8 mouse cellular contexts compared by ENCODE assay signal in genomic region chr15:78532566-78533345, GRCm38 (mm10). TPM values are rescaled to one million over a fixed set of nuclear protein-coding genes. Genes with fewer than 3 reads are reported as not detected.
DNase-seq lines count a peak whose midpoint lies in the region; ATAC-seq lines count a peak whose summit lies in the region.

No protein-coding gene starts in this region.

- H3K4me3 ChIP-seq in heart, embryonic 14.5 days (ENCODE audit: control insufficient read depth in 1 of 2, insufficient read depth in 1 of 2, low read depth in 1 of 2, low read length in 2 of 2) = no peak overlapping the region
- H3K4me3 ChIP-seq in liver, embryonic 11.5 days (ENCODE audit: low read depth, low read length) = no peak overlapping the region
- H3K4me3 ChIP-seq in midbrain, embryonic 13.5 days (replicated peaks) = no peak overlapping the region
- no peak overlapping the region for H3K4me3 ChIP-seq in heart, embryonic 10.5 days
- H3K4me3 ChIP-seq in kidney, embryonic 14.5 days (ENCODE audit: low read length) = no peak overlapping the region

- no peak for DNase-seq in heart, postnatal 25 days (ENCODE audit: low spot score)
- no peak for DNase-seq in liver, embryonic 11.5 days (ENCODE audit: low spot score)
- DNase-seq in thymus, postnatal 4 days = no peak
- DNase-seq in heart, embryonic 10.5 days (ENCODE audit: low spot score) = no peak

- intact Hi-C loops in heart, postnatal 25 days (cut with DNase I) = loop anchor here (1.0 to 5.0 kb wide), 3 partner anchors 50 to 355 kb away; no protein-coding TSS in a partner anchor

- 70% methylated on average over 10 of the region's 10 CpGs for WGBS in heart, embryonic 14.5 days
- 65% methylated on average over 10 of the region's 10 CpGs for WGBS in liver, embryonic 11.5 days
- 74% methylated on average over 10 of the region's 10 CpGs for WGBS in midbrain, embryonic 13.5 days
- 67% methylated on average over 10 of the region's 10 CpGs for WGBS in heart, embryonic 10.5 days
- WGBS in kidney, embryonic 14.5 days = 67% methylated on average over 10 of the region's 10 CpGs

- H3K36me3 ChIP-seq in heart, embryonic 14.5 days (ENCODE audit: control insufficient read depth, insufficient read depth, low read length) = no peaks in the 10 kb centered on the region
- no peaks in the 10 kb centered on the region for H3K36me3 ChIP-seq in liver, embryonic 11.5 days (ENCODE audit: control insufficient read depth, insufficient read depth, low read length)
- no peaks in the 10 kb centered on the region for H3K36me3 ChIP-seq in midbrain, embryonic 13.5 days
- no peaks in the 10 kb centered on the region for H3K36me3 ChIP-seq in heart, embryonic 10.5 days
- H3K36me3 ChIP-seq in kidney, embryonic 14.5 days (ENCODE audit: control insufficient read depth, insufficient read depth, low read length) = no peaks in the 10 kb centered on the region

- H3K9me3 ChIP-seq in heart, embryonic 14.5 days (ENCODE audit: control insufficient read depth, low read length) = no peaks in the 10 kb centered on the region
- no peaks in the 10 kb centered on the region for H3K9me3 ChIP-seq in liver, embryonic 11.5 days (ENCODE audit: control insufficient read depth, low read length)
- no peaks in the 10 kb centered on the region for H3K9me3 ChIP-seq in midbrain, embryonic 13.5 days
- H3K9me3 ChIP-seq in heart, embryonic 10.5 days = no peaks in the 10 kb centered on the region
- H3K9me3 ChIP-seq in kidney, embryonic 14.5 days (ENCODE audit: control insufficient read depth, low read length) = no peaks in the 10 kb centered on the region

- H3K27ac ChIP-seq in heart, embryonic 14.5 days (replicated peaks in 1 of 2; ENCODE audit: control insufficient read depth in 1 of 2, insufficient read depth in 1 of 2, low read depth in 2 of 2, low read length in 2 of 2) = no peak overlapping the region
- H3K27ac ChIP-seq in liver, embryonic 11.5 days (ENCODE audit: low read depth, low read length) = peak overlapping the region; percentile 59; the same call in 1 of the 2 replicates
- no peak overlapping the region for H3K27ac ChIP-seq in midbrain, embryonic 13.5 days
- H3K27ac ChIP-seq in heart, embryonic 10.5 days = no peak overlapping the region; the same call in 1 of the 2 replicates
- H3K27ac ChIP-seq in kidney, embryonic 14.5 days (ENCODE audit: low read depth, low read length) = no peak overlapping the region

- H3K9ac ChIP-seq in heart, embryonic 14.5 days (ENCODE audit: low read length) = peak overlapping the region; percentile 22; the same call in 1 of the 2 replicates
- no peak overlapping the region for H3K9ac ChIP-seq in liver, embryonic 11.5 days (ENCODE audit: low read depth, low read length)
- H3K9ac ChIP-seq in midbrain, embryonic 13.5 days (replicated peaks) = peak overlapping the region; percentile 50; the same call in 1 of the 2 replicates
- no peak overlapping the region for H3K9ac ChIP-seq in kidney, embryonic 14.5 days (ENCODE audit: low read depth, low read length)

- no peak overlapping the region for H3K4me2 ChIP-seq in heart, embryonic 14.5 days (ENCODE audit: low read length)
- H3K4me2 ChIP-seq in liver, embryonic 11.5 days = no peak overlapping the region
- no peak overlapping the region for H3K4me2 ChIP-seq in midbrain, embryonic 13.5 days (replicated peaks)
- no peak overlapping the region for H3K4me2 ChIP-seq in kidney, embryonic 14.5 days (replicated peaks; ENCODE audit: low read depth, low read length)

- peaks cover 23 to 37% of the 10 kb centered on the region in 2 experiments for H3K4me1 ChIP-seq in heart, embryonic 14.5 days (ENCODE audit: control insufficient read depth in 2 of 2, insufficient read depth in 2 of 2, low read length in 2 of 2)
- peaks cover 24% of the 10 kb centered on the region for H3K4me1 ChIP-seq in liver, embryonic 11.5 days (replicated peaks; ENCODE audit: control insufficient read depth, insufficient read depth, low read length)
- H3K4me1 ChIP-seq in midbrain, embryonic 13.5 days (replicated peaks) = peaks cover 36% of the 10 kb centered on the region
- H3K4me1 ChIP-seq in heart, embryonic 10.5 days = peaks cover 37% of the 10 kb centered on the region
- H3K4me1 ChIP-seq in kidney, embryonic 14.5 days (ENCODE audit: control insufficient read depth, insufficient read depth, low read length) = peaks cover 25% of the 10 kb centered on the region

- peaks cover 2% of the 10 kb centered on the region; the same call in 1 of the 2 replicates for H3K27me3 ChIP-seq in heart, embryonic 14.5 days (ENCODE audit: control insufficient read depth, insufficient read depth, low read length)
- peaks cover 5% of the 10 kb centered on the region for H3K27me3 ChIP-seq in liver, embryonic 11.5 days (replicated peaks; ENCODE audit: control insufficient read depth, insufficient read depth, low read length)
- H3K27me3 ChIP-seq in midbrain, embryonic 13.5 days = peaks cover 8% of the 10 kb centered on the region; the same call in 1 of the 2 replicates
- peaks cover 21% of the 10 kb centered on the region for H3K27me3 ChIP-seq in heart, embryonic 10.5 days (ENCODE audit: insufficient read depth, poor library complexity, severe bottlenecking)
- no peaks in the 10 kb centered on the region for H3K27me3 ChIP-seq in kidney, embryonic 14.5 days (ENCODE audit: control insufficient read depth, insufficient read depth, low read length)

- ATAC-seq in heart, embryonic 14.5 days (ENCODE audit: insufficient number of reproducible peaks, insufficient read depth, low FRiP score, low read depth) = no peak
- ATAC-seq in erythroblast, adult 5-6 weeks (replicated peaks; ENCODE audit: low FRiP score, poor library complexity, severe bottlenecking) = 0 out of 2 replicates have a peak, but pooled peaks have one; percentile 10
- ATAC-seq in liver, embryonic 11.5 days (replicated peaks; ENCODE audit: low FRiP score) = no peak
- no peak for ATAC-seq in midbrain, embryonic 13.5 days
- ATAC-seq in kidney, embryonic 14.5 days (ENCODE audit: low FRiP score, low TSS enrichment) = no peak

RNA-seq across cellular contexts. Expression of gene C1qtnf6, which starts 1.5 kb away (rescaled TPM):
- polyA plus RNA-seq in heart, embryonic 14.5 days (2014; fragmentation: Nextera tagmentation; extraction: Ambion mirVana) = 38.4 and 41.1 TPM in 2 replicates
- 10 to 100 TPM; 56.6 to 59.4 TPM for total RNA-seq in heart, postnatal 25 days (2021)
- total RNA-seq in erythroblast, adult 5-6 weeks (2015; ENCODE audit: low replicate concordance) = not detected in 2 replicates
- total RNA-seq in erythroblast, adult 5-6 weeks (2017; ENCODE audit: low replicate concordance) = 0.28 and 0.43 TPM in 2 replicates
- polyA plus RNA-seq in liver, embryonic 11.5 days (2014; fragmentation: Nextera tagmentation; extraction: Ambion mirVana) = 11.4 and 14.0 TPM in 2 replicates
- polyA plus RNA-seq in midbrain, embryonic 13.5 days (2015; fragmentation: Nextera tagmentation; extraction: Ambion mirVana) = 4.8 and 5.6 TPM in 2 replicates
- polyA plus RNA-seq in heart, embryonic 10.5 days (2016; fragmentation: Nextera tagmentation; extraction: Ambion mirVana) = 19.0 and 28.4 TPM in 2 replicates
- 26.0 and 31.9 TPM in 2 replicates for polyA plus RNA-seq in kidney, embryonic 14.5 days (2014; fragmentation: Nextera tagmentation; extraction: Ambion mirVana)

RNA-seq across cellular contexts. Expression of gene Sstr3, which starts 11.7 kb away (rescaled TPM):
- not detected in 2 replicates for polyA plus RNA-seq in heart, embryonic 14.5 days (2014; fragmentation: Nextera tagmentation; extraction: Ambion mirVana)
- not detected for total RNA-seq in heart, postnatal 25 days (2021)
- not detected in 2 replicates for total RNA-seq in erythroblast, adult 5-6 weeks (2015; ENCODE audit: low replicate concordance)
- not detected in 2 replicates for total RNA-seq in erythroblast, adult 5-6 weeks (2017; ENCODE audit: low replicate concordance)
- polyA plus RNA-seq in liver, embryonic 11.5 days (2014; fragmentation: Nextera tagmentation; extraction: Ambion mirVana) = not detected in 2 replicates
- polyA plus RNA-seq in midbrain, embryonic 13.5 days (2015; fragmentation: Nextera tagmentation; extraction: Ambion mirVana) = 0.15 and 0.26 TPM in 2 replicates
- 0.12 TPM in 1 of 2 replicates, not detected in the other for polyA plus RNA-seq in heart, embryonic 10.5 days (2016; fragmentation: Nextera tagmentation; extraction: Ambion mirVana)
- polyA plus RNA-seq in kidney, embryonic 14.5 days (2014; fragmentation: Nextera tagmentation; extraction: Ambion mirVana) = 0.21 and 0.23 TPM in 2 replicates

RNA-seq across cellular contexts. Expression of gene Il2rb, which starts 37.7 kb away (rescaled TPM):
- 0.16 and 0.19 TPM in 2 replicates for polyA plus RNA-seq in heart, embryonic 14.5 days (2014; fragmentation: Nextera tagmentation; extraction: Ambion mirVana)
- under 1 TPM; 0.06 to 0.26 TPM for total RNA-seq in heart, postnatal 25 days (2021)
- 0.42 and 9.0 TPM in 2 replicates for total RNA-seq in erythroblast, adult 5-6 weeks (2015; ENCODE audit: low replicate concordance)
- total RNA-seq in erythroblast, adult 5-6 weeks (2017; ENCODE audit: low replicate concordance) = 0.28 and 1.0 TPM in 2 replicates
- polyA plus RNA-seq in liver, embryonic 11.5 days (2014; fragmentation: Nextera tagmentation; extraction: Ambion mirVana) = 0.07 and 0.31 TPM in 2 replicates
- polyA plus RNA-seq in midbrain, embryonic 13.5 days (2015; fragmentation: Nextera tagmentation; extraction: Ambion mirVana) = not detected in 2 replicates
- polyA plus RNA-seq in heart, embryonic 10.5 days (2016; fragmentation: Nextera tagmentation; extraction: Ambion mirVana) = not detected in 2 replicates
- 0.07 and 0.60 TPM in 2 replicates for polyA plus RNA-seq in kidney, embryonic 14.5 days (2014; fragmentation: Nextera tagmentation; extraction: Ambion mirVana)

RNA-seq across cellular contexts. Expression of gene Rac2, which starts 39.8 kb away (rescaled TPM):
- 8.1 and 10.0 TPM in 2 replicates for polyA plus RNA-seq in heart, embryonic 14.5 days (2014; fragmentation: Nextera tagmentation; extraction: Ambion mirVana)
- total RNA-seq in heart, postnatal 25 days (2021) = 1 to 10 TPM; 5.1 to 5.6 TPM
- total RNA-seq in erythroblast, adult 5-6 weeks (2015; ENCODE audit: low replicate concordance) = 142 and 153 TPM in 2 replicates
- 34.3 and 78.9 TPM in 2 replicates for total RNA-seq in erythroblast, adult 5-6 weeks (2017; ENCODE audit: low replicate concordance)
- polyA plus RNA-seq in liver, embryonic 11.5 days (2014; fragmentation: Nextera tagmentation; extraction: Ambion mirVana) = 124 and 126 TPM in 2 replicates
- 3.2 and 5.6 TPM in 2 replicates for polyA plus RNA-seq in midbrain, embryonic 13.5 days (2015; fragmentation: Nextera tagmentation; extraction: Ambion mirVana)
- polyA plus RNA-seq in heart, embryonic 10.5 days (2016; fragmentation: Nextera tagmentation; extraction: Ambion mirVana) = 5.9 and 13.0 TPM in 2 replicates
- 6.1 and 7.6 TPM in 2 replicates for polyA plus RNA-seq in kidney, embryonic 14.5 days (2014; fragmentation: Nextera tagmentation; extraction: Ambion mirVana)

Comparison
In these comparisons a context has a peak if more than half of its experiments do, and no peak if none do; other contexts are left out.
1. H3K9ac ChIP-seq: peak in heart, embryonic 14.5 days (single experiment) and midbrain, embryonic 13.5 days (single experiment); none in liver, embryonic 11.5 days (single experiment) and kidney, embryonic 14.5 days (single experiment).